Mouse (Mus musculus) ES-E14 (cell line): Measurements from ENCODE around the gene Chn2.

Experiments used
- HCFC1 ChIP-seq: IDR thresholded peaks from 2 replicates; pipeline ENCODE4 v1.6.1; 2012; ENCODE audit warnings: low read length, inconsistent platforms, borderline replicate concordance; ENCODE audit not compliant: insufficient read depth
- MAFK ChIP-seq: IDR thresholded peaks from 2 replicates; pipeline ENCODE4 v1.6.1; 2014; ENCODE audit warnings: mild to moderate bottlenecking, low read depth, low read length, inconsistent platforms; ENCODE audit not compliant: insufficient read depth
- ZC3H11A ChIP-seq: IDR thresholded peaks from 2 replicates; pipeline ENCODE4 v1.6.1; 2012; ENCODE audit warnings: low read depth, mild to moderate bottlenecking, inconsistent platforms, low read length, borderline replicate concordance
- ZNF384 ChIP-seq: IDR thresholded peaks from 2 replicates; pipeline ENCODE4 v1.6.1; 2012; ENCODE audit warnings: low read depth, low read length, inconsistent platforms

DNA sequence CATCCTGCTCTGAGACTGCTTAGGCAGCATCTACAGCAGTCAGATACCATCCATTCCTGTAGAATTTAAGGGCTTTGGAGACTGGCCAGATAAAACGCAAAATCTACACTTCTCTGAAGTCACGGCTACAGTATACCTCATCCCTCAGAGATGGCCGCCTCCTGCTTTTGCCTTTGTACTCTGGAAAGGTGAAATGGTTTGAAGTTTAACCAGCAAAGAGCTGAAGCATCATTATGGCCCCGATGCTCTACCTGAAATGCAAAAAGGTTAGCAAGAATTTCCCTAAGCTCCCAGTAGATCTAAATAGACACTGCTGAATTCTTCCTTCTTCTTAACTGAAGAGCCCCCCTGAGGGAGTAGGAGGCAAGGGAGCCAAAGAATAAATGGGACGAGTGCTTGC, 202.4 kb downstream of the Chn2 start:
- TF ChIP-seq HCFC1, result no peak
- no peak for TF ChIP-seq MAFK
- TF ChIP-seq ZNF384, result no peak
- TF ChIP-seq ZC3H11A, result no peak
